Mouse (Mus musculus) kidney, embryonic 14.5 days (tissue): ENCODE measurements around the gene Rnf214. TPM values are rescaled to one million over a fixed set of nuclear protein-coding genes. Genes with fewer than 3 reads are reported as not detected.

Experiments
- ATAC-seq: fragments of 200-750 bp; cut with Nextera tagmentation; 2 replicates; pipeline ENCODE4 v1.8.0; 2017; ENCODE audit warnings: moderate number of reproducible peaks, mild to moderate bottlenecking, moderate TSS enrichment, moderate library complexity; ENCODE audit not compliant: low FRiP score, low TSS enrichment
- H3K27ac ChIP-seq: fragments of 300-500 bp; sonication (generic); 2 replicates; pipeline ENCODE4 v1.5.1; 2014; ENCODE audit warnings: low read depth, mild to moderate bottlenecking, low read length, moderate library complexity, mixed read lengths
- H3K27me3 ChIP-seq: fragments of 300-500 bp; sonication (generic); 2 replicates; pipeline ENCODE4 v1.6.1; 2014; ENCODE audit warnings: mild to moderate bottlenecking, low read length; ENCODE audit not compliant: control insufficient read depth, insufficient read depth
- H3K36me3 ChIP-seq: fragments of 300-500 bp; sonication (generic); 2 replicates; pipeline ENCODE4 v1.6.1; 2014; ENCODE audit warnings: low read length, mixed read lengths; ENCODE audit not compliant: control insufficient read depth, insufficient read depth
- H3K4me1 ChIP-seq: fragments of 300-500 bp; sonication (generic); 2 replicates; pipeline ENCODE4 v1.6.1; 2014; ENCODE audit warnings: low read length, mixed read lengths; ENCODE audit not compliant: control insufficient read depth, insufficient read depth
- H3K4me2 ChIP-seq: fragments of 300-500 bp; sonication (generic); replicated peaks from 2 replicates; pipeline ENCODE4 v1.6.1; 2014; ENCODE audit warnings: low read depth, mild to moderate bottlenecking, low read length
- H3K4me3 ChIP-seq: fragments of 300-500 bp; sonication (generic); 2 replicates; pipeline ENCODE4 v1.5.1; 2014; ENCODE audit warnings: mild to moderate bottlenecking, low read length
- H3K9ac ChIP-seq: fragments of 300-500 bp; sonication (generic); 2 replicates; pipeline ENCODE4 v1.6.1; 2014; ENCODE audit warnings: low read depth, mild to moderate bottlenecking, low read length, moderate library complexity
- H3K9me3 ChIP-seq: fragments of 300-500 bp; sonication (generic); 2 replicates; pipeline ENCODE4 v1.6.1; 2016; ENCODE audit warnings: low read length; ENCODE audit not compliant: control insufficient read depth
- WGBS: fragments of 180-500 bp; shearing (Covaris S2); extraction: QIAGEN DNeasy Blood & Tissue Kit; methylation state at CpG from one replicate; pipeline ENCODE4 v1.1.7; 2014; 5-methylcytosine and 5-hydroxymethylcytosine counted together
- polyA plus RNA-seq: library from polyadenylated mRNA; unstranded; fragments of >200 nt; fragmentation: Nextera tagmentation; extraction: Ambion mirVana; gene quantifications from 2 replicates; pipeline ENCODE4 v1.2.1, GENCODE M21; 2014

Gene Rnf214
- polyA plus RNA-seq, 1 experiment from 2014 or later: 74.3 TPM

GRCm38 (mm10) chr9:45839139-45839981 lies 67.4 kb downstream of the Rnf214 start:
- no peaks in the 10 kb centered on the region for H3K36me3 ChIP-seq
- peak overlapping the region; percentile 80 for H3K4me3 ChIP-seq
- 10% methylated on average over 17 of the region's 17 CpGs for WGBS
- no peaks in the 10 kb centered on the region for H3K9me3 ChIP-seq
- no peak overlapping the region for H3K27ac ChIP-seq
- peak overlapping the region; percentile 78 for H3K9ac ChIP-seq
- H3K27me3 ChIP-seq: no peaks in the 10 kb centered on the region
- H3K4me2 ChIP-seq: peak overlapping the region; percentile 75
- ATAC-seq: peak; percentile 38; the same call in 1 of the 2 replicates
- H3K4me1 ChIP-seq: peaks cover 25% of the 10 kb centered on the region

DNA sequence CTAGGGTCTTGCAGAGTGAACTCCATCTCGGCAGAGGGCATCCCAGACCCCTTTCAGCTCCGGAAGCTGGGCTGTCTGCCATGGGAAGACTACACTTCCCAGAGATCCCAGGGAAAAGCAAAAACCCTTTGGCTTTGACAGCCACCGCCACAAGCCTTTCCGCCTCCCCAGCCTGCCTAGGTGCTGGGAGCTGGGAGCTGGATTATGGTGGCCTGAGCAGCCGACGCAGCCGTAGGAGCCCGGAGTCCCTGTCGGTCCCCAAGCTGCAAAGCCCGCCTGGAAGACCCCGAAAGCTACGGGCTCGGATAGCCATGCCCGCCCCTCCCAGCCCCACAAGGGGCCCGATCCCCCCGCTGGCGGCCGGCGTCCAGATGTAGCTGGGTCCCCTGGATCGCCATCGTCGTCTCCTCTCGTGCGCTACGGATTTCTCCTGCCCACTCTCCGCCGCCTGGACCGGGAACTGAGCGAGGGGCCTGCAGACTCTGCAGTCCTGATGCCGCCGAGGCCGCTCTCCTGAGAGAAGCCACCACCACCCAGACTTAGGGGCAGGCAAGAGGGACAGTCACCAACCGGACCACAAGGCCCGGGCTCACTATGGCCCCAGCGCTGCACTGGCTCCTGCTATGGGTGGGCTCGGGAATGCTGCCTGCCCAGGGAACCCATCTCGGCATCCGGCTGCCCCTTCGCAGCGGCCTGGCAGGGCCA lies 68.1 kb downstream of the Rnf214 start, which contains the start of gene Bace1:
TSS of gene Bace1 (plus strand) at position 147 of the 705 bp plus-strand sequence.
- peaks cover 24% of the 10 kb centered on the region for H3K4me1 ChIP-seq
- H3K36me3 ChIP-seq: no peaks in the 10 kb centered on the region
- H3K27me3 ChIP-seq: no peaks in the 10 kb centered on the region
- ATAC-seq: peak; percentile 74
- H3K9ac ChIP-seq: peak within 1 kb of the TSS; percentile 78
- WGBS: 2% methylated on average over 38 of the region's 40 CpGs
- no peaks in the 10 kb centered on the region for H3K9me3 ChIP-seq
- peak within 1 kb of the TSS; percentile 75 for H3K4me2 ChIP-seq
- H3K4me3 ChIP-seq: peak within 1 kb of the TSS; percentile 80
- H3K27ac ChIP-seq: 0 out of 2 replicates have a peak within 1 kb of the TSS, but pooled peaks have one; percentile 30

DNA sequence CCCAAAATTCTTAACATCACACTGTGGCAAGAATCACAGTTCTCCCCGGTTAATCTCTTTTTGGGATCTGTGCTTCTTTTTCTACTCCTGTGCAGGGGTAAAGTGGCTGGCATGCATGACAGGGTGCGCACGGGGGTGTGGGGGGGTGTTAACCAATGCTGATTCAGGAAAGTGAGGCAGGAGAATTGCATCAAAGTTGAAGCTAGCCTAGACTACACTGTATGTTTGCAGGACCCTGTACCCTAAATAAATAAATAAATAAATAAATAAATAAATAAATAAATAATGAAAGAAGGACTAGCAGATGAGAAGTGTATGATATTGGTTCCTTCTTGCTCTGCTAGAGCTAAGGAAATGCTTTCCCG lies 68.7 kb downstream of the Rnf214 start:
- Histone ChIP-seq H3K27ac (no peak overlapping the region), H3K4me2 (peak overlapping the region; percentile 3), H3K27me3 (no peaks in the 10 kb centered on the region), H3K36me3 (no peaks in the 10 kb centered on the region), H3K9me3 (no peaks in the 10 kb centered on the region), H3K4me1 (peaks cover 22% of the 10 kb centered on the region), H3K4me3 (peak overlapping the region; percentile 80; the same call in 1 of the 2 replicates), H3K9ac (peak overlapping the region; percentile 78; the same call in 1 of the 2 replicates)
- 15% methylated on average over 4 of the region's 4 CpGs for WGBS
- no peak; the same call in 1 of the 2 replicates for ATAC-seq

DNA sequence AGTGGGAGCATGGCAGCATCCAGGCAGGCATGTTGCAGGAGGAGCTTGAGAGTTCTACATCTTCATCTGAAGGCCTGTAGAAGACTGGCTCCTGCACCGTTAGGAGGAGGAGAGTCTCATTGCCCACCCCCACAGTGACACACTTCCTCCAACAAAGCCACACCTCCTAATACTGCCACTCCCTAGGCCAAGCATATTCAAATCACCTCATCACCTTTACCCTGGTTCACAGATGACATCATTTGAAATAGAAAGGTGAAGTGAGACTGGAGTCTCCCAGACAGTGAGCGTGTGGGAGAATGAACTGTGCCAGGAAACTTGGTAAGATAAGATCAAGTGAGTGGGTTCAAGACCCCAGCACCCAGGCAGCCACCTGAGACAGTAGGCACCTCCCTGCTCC lies 73.2 kb downstream of the Rnf214 start:
- 82% methylated on average over 2 of the region's 2 CpGs for WGBS

DNA sequence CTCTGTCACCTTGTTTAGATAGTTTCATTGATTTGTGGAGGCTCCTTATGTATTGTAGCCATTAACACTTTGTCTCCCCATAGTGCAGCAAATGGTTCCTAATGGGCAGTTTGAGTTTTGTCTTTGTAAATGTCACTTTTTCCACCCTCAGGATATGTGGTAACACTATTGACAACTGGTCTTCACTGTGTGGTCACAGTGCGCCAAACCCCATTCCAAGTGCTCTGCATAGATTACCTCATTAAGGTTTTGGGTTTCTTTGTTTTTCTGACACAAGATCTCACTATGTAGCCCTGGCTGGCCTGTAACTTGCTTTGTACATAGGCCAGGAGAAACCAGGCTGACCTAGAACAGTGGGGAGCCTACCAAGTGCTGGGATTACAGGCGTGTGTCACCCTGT lies 73.8 kb downstream of the Rnf214 start:
- H3K9ac ChIP-seq: no peak overlapping the region
- H3K4me3 ChIP-seq: no peak overlapping the region
- no peaks in the 10 kb centered on the region for H3K27me3 ChIP-seq
- peaks cover 6% of the 10 kb centered on the region; the same call in 1 of the 2 replicates for H3K9me3 ChIP-seq
- H3K4me2 ChIP-seq: no peak overlapping the region
- H3K36me3 ChIP-seq: no peaks in the 10 kb centered on the region
- no peak for ATAC-seq
- H3K4me1 ChIP-seq: 0 out of 2 replicates have a peak, but pooled peaks cover under 1% of the 10 kb centered on the region
- WGBS: 92% methylated on average over 2 of the region's 2 CpGs
- H3K27ac ChIP-seq: no peak overlapping the region

More for the DNA sequence above, 73.2 kb downstream of the Rnf214 start:
- no peak for ATAC-seq
- H3K4me1 ChIP-seq: peaks cover 4% of the 10 kb centered on the region; the same call in 1 of the 2 replicates
- no peak overlapping the region for H3K4me3 ChIP-seq
- peaks cover 6% of the 10 kb centered on the region; the same call in 1 of the 2 replicates for H3K9me3 ChIP-seq
- no peak overlapping the region for H3K9ac ChIP-seq
- H3K36me3 ChIP-seq: no peaks in the 10 kb centered on the region
- H3K27me3 ChIP-seq: no peaks in the 10 kb centered on the region
- H3K27ac ChIP-seq: no peak overlapping the region
- H3K4me2 ChIP-seq: no peak overlapping the region

DNA sequence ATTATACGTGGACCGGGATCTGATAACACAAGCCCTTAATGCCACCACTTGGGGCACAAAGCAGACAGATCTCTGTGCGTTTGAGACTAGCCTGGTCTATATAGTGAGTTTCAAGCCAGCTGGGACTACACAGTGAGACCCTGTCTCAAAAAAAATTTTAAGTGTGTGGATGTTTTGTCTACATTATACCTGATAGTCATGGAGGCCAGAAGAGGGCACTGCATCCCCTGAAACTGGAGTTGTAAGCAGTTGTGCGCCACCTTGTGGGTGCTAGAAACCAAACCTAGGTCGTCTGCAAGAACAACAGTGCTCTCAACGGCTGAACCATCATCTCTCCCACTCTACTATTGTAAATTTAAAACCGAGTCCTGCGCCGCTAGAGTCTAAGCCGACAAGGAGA lies 77.6 kb downstream of the Rnf214 start:
- no peaks in the 10 kb centered on the region for H3K27me3 ChIP-seq
- ATAC-seq: 0 out of 2 replicates have a peak, but pooled peaks have one; percentile 37
- H3K27ac ChIP-seq: no peak overlapping the region
- peaks cover 6% of the 10 kb centered on the region; the same call in 1 of the 2 replicates for H3K9me3 ChIP-seq
- 33% methylated on average over 10 of the region's 10 CpGs for WGBS
- peaks cover 7% of the 10 kb centered on the region; the same call in 1 of the 2 replicates for H3K4me1 ChIP-seq
- H3K4me2 ChIP-seq: peak overlapping the region; percentile 89
- H3K9ac ChIP-seq: 0 out of 2 replicates have a peak overlapping the region, but pooled peaks have one; percentile 72
- peak overlapping the region; percentile 84; the same call in 1 of the 2 replicates for H3K4me3 ChIP-seq
- H3K36me3 ChIP-seq: no peaks in the 10 kb centered on the region

DNA sequence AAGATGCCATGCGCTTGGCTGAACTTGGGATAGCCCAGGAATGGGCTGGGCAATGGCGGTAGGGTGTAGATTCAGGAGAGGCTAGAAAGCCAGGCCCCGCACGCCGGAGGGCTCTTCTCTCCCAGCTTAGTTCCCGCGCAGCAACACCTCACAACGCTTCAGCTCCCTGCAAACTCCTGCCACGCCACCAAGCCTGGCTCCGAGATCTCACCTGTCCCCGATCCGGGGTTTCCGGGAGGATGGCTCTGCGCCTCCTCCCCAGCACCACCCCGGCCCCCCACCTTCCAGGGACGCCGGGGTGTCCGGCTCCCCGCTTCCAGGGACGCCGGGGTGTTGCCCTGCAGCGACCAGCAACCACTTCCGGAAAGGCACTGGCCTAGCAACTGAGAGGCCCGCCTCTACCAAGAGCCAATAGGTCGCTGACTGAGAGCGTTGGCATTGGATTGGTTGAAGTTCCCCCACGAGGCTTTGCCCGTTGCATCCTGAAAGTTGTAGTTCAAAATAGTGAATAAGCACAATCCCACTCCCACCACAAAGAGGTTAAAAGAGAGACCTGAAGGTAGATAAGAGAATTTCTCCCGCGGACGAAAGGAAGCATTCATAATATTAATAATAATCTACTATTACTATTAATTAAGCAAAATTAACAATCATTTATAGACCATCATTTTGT lies 78.3 kb downstream of the Rnf214 start, which contains the start of gene Cep164:
TSS of gene Cep164 (minus strand) at position 401 of the 673 bp plus-strand sequence.
- no peaks in the 10 kb centered on the region for H3K27me3 ChIP-seq
- H3K27ac ChIP-seq: peak within 1 kb of the TSS; percentile 67
- H3K4me3 ChIP-seq: peak within 1 kb of the TSS; percentile 84
- peaks cover 6% of the 10 kb centered on the region; the same call in 1 of the 2 replicates for H3K9me3 ChIP-seq
- peak within 1 kb of the TSS; percentile 72 for H3K9ac ChIP-seq
- H3K36me3 ChIP-seq: 0 out of 2 replicates have a peak, but pooled peaks cover 3% of the 10 kb centered on the region
- peak; percentile 96 for ATAC-seq
- H3K4me2 ChIP-seq: peak within 1 kb of the TSS; percentile 89
- H3K4me1 ChIP-seq: peaks cover 7% of the 10 kb centered on the region; the same call in 1 of the 2 replicates
- WGBS: under 1% methylated on average over 31 of the region's 31 CpGs

- 6% methylated on average over 20 of the region's 23 CpGs for WGBS
- Histone ChIP-seq H3K9ac (peak overlapping the region; percentile 72), H3K9me3 (peaks cover 6% of the 10 kb centered on the region; the same call in 1 of the 2 replicates), H3K4me3 (peak overlapping the region; percentile 84), H3K4me1 (peaks cover 7% of the 10 kb centered on the region; the same call in 1 of the 2 replicates), H3K4me2 (peak overlapping the region; percentile 89), H3K36me3 (0 out of 2 replicates have a peak, but pooled peaks cover 6% of the 10 kb centered on the region), H3K27ac (peak overlapping the region; percentile 67), H3K27me3 (no peaks in the 10 kb centered on the region)
- ATAC-seq: peak; percentile 23; the same call in 1 of the 2 replicates
Observed at GRCm38 (mm10) chr9:45827663-45828290, 78.9 kb downstream of the Rnf214 start.
